Mouse (Mus musculus) T-cell, adult 2 months (primary cell): ENCODE results near the gene Slco6d1.
"Not testable (repeated sequence)": the region's sequence is repeated elsewhere in the genome, so short reads cannot be mapped to it uniquely, and the experiment has no call there.

ENCODE experiments used
- DNase-seq: peaks from one replicate; pipeline ENCODE4 v3.0.0; 2022; ENCODE audit warnings: low spot score

Slco6d1 gene

GRCm38 (mm10) chr1:98420824-98421223 lies at the start of gene Slco6d1:
Gene Slco6d1 (plus strand): TSS chr1:98421124.
- DNase-seq: no peak

DNA sequence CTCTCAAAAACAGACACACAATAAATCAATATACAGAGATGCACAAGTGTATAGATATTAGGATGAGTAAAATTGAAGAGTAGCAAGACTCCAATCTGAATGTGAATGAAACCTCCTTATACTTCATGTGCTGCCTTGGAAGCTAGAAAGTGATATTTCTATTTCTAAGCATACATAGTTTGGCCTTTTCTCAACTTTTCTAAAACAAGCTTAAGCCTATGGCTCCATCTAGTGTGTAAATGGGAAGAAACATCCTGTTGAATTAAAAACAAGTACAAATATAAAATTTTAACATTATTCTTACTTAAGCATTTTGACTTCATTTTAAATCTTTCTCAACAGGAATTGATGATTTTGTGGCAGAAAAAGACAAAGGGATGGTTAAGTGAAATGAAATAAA lies 28.9 kb upstream of the Slco6d1 start:
- no peak for DNase-seq

GRCm38 (mm10) chr1:98447929-98448328 lies 27.0 kb downstream of the Slco6d1 start:
- DNase-seq: no peak

- DNase-seq: not testable (repeated sequence)
Observed at GRCm38 (mm10) chr1:98459224-98459623, 38.3 kb downstream of the Slco6d1 start.

- not testable (repeated sequence) for DNase-seq
Observed at GRCm38 (mm10) chr1:98476381-98476780, 55.5 kb downstream of the Slco6d1 start.

DNA sequence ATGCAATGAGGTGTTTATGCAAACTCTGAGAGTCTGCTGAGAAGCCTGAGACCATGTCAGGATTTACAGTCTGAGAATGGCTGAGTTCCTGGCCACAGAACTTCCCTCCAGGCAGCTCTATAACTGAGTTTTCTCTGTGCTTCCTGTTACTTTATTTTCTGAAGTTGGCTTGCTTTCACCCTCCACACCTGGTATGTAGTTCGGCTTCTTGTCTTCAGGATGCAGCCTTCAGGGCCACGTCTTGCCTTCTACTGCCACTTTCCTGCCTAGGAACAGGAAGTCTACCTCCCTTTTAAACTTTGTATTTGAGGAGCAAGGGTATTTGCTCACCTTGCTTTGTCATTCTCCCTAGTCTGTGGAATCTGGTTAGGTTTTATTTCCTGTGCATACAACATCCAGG lies 58.3 kb downstream of the Slco6d1 start:
- no peak for DNase-seq

- DNase-seq: no peak
Observed at GRCm38 (mm10) chr1:98505982-98506381, 85.1 kb downstream of the Slco6d1 start.

- DNase-seq: no peak
Observed at GRCm38 (mm10) chr1:98522977-98523376, 102.1 kb downstream of the Slco6d1 start.

- DNase-seq: no peak
Observed at GRCm38 (mm10) chr1:98523537-98523936, 102.6 kb downstream of the Slco6d1 start.

- not testable (repeated sequence) for DNase-seq
Observed at GRCm38 (mm10) chr1:98528368-98528767, 107.4 kb downstream of the Slco6d1 start.

DNA sequence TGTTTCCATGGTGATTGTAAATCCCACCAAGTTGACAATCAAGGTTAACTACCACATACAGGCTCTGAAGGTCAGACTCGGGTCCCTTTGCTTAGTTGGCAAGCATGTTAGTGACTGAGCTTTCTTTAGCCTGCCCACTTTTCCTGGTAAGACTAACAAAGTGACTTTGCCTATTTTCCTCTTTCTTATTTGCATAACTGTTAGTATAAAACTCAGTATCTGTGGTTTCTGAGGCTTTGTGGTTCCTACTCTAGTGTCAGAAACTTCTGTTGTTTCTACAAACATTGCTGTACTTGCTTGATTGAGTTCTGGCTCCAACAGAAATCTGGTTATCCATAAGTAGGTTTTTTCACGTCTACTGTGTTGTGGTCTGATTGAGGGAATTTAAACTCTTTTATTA lies 124.4 kb downstream of the Slco6d1 start:
- DNase-seq: no peak

DNA sequence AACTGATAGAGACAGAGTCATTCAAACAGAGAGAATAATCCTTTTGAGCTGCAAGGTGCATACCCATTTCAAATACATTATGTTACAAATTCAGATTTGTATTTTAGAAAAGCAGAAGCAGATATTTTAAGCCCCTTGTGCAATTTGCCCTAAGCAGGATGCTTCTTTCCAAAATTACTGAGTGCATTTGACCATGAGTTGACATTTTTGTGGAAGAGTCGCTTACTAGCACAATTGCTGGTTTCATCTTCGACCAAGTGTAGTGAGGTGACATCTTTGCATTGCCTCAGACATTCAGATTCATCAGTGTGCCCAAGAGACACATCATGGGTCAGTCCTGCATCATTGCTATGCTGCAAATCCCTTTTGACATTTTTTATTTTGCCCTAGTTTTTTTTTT lies 133.5 kb downstream of the Slco6d1 start:
- no peak for DNase-seq

DNA sequence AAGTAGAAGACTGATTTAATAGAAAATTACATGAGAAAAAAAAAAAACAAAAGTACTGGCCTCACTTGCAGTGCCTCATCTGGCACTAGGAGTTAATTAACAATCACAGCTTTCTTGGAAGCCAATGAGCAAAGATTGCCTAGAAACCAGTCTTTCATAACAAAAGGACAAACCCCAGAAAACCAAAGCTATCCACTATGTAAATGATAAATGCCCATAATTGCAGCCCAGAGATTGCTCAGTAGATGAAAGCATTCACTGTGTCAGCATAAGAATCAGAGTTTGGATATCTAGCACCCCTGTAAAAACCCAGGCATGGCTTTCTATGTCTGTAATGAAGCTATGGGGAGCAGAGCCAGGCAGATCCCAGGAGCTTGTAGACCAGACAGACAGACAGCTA lies 144.8 kb downstream of the Slco6d1 start:
- DNase-seq: no peak
